Mouse (Mus musculus): ENCODE measurements around the gene Ugt1a6a.
"Not testable (repeated sequence)": the region's sequence is repeated elsewhere in the genome, so short reads cannot be mapped to it uniquely, and the experiment has no call there.

DNA sequence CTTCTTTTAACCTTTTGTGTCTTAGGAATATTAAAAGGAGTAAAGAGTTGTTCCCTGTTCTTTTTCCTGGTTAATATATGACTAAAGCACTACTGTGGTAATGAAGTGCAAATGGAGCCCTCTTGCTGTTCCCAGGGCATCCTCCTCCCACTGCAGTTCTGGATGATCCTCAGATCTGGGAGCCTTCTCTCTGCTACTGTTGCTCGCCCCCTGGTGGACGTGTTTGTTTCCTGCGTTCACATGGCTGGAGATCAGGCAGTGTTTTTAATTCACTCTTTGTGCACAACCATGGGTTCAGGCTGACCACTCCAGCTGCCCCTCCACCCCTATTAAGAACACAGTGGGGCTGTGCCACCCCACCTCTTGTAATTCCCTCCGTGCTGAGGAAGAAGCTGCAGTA, 14.1 kb upstream of the Ugt1a6a start:
- not testable (repeated sequence) for TF ChIP-seq CTCF (conservative IDR thresholded peaks at IDR 0.05; ENCODE audit: low read length); POU5F1 (IDR thresholded peaks at IDR 0.05; ENCODE audit: borderline replicate concordance, low read length); NANOG (IDR thresholded peaks at IDR 0.05; ENCODE audit: borderline replicate concordance, low read length)

All from E14TG2a.4 (cell line).